Mouse (Mus musculus) kidney, adult 9 months (tissue): Measurements from ENCODE around the gene Agr2.

ENCODE experiments used
- DNase-seq: peaks from one replicate; pipeline ENCODE4 v3.0.0; 2022

Gene Agr2

GRCm38 (mm10) chr12:36027171-36027570, 34.5 kb downstream of the Agr2 start:
- DNase-seq: no peak

GRCm38 (mm10) chr12:36028968-36029645, 36.4 kb downstream of the Agr2 start:
- no peak for DNase-seq

DNA sequence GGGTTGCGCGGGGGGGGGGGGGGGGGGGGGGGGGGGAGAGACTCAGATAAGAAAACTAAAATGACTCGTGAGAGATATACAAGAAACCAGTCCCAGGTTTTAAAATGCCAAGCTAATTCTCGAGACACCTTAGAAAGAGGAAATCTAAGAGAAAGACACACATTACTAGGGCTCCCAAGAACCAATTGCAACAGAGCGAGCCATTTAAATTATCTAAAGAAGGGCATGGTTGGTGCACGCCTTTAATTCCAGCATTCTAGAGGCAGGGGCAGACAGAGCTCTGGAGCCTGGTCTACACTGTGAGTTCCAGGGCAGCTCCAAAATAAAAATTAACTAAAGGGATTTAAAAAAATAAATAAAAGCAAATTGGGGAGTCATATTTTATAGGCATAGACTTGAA, 37.0 kb downstream of the Agr2 start:
- no peak for DNase-seq

DNA sequence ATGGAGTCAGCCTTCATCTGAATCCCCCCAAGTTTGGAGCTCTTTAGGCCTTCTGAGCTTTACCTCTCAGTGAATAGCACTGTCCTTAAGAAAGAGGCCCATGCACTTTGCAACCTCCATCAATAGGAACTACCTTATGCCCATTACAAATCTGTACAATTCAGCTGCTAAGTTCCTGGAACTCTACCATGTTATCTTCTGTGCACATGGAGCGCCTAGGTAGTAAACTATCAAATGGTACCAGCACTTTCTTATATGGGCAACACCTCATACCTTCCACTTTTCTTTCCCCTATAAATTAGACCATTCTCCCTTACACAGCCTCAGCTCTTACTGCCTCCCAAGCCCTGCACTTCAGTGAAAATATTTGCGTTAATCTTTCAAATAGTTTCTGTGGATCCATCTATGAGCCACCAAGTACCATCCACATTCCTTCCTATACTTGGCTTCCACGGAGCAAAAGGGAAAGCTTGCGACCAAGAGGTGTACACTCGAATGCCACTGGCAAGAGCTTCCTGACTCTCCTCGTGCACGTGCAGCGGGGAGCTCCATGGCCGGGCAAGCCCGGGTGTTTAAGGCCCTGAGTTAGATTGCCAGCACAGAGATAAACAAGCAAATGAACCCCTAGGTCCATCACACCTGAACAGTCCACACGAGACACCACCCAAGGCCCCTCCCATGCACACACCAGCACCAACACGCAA, 38.1 kb downstream of the Agr2 start:
- DNase-seq: no peak

DNA sequence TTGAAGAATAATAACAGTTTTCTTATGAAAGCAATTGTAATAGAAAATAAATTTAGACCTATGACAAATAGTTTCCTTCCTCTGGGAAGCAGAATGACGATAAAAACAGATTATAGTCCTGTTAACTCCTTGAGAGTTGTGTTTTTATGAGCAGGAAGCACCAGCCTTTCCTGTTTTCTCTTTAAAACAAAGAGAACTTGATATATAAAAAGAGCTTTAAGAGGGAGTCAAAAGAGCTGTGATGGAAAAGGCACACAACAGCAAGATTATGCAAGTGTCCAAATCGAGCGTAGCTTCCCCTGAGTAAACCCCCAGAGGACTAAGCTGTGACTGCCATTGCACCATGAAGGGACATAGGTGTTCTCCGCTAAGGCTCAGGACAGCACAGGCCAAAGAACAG, 39.7 kb downstream of the Agr2 start:
- DNase-seq: peak; percentile 38

DNA sequence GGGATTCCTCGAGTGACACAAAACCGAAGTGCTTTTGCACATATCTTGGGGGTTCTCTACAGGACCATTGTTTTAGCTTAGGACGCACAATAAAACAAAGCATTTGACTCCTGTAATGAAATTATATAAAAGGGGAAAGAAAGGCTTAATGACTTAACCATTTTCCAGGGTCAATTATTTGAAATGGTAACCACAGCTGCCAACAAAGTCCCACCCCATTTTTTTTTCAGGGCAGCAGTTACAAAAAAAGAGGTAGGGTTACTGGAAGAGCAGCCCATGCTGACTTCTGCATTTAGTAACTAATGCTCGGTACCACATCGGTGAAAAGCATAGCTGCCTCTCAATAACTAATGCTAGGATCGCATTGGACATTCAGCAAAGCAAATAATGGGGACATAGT, 42.8 kb downstream of the Agr2 start:
- no peak for DNase-seq

GRCm38 (mm10) chr12:36036121-36036520, 43.4 kb downstream of the Agr2 start:
- DNase-seq: no peak

DNA sequence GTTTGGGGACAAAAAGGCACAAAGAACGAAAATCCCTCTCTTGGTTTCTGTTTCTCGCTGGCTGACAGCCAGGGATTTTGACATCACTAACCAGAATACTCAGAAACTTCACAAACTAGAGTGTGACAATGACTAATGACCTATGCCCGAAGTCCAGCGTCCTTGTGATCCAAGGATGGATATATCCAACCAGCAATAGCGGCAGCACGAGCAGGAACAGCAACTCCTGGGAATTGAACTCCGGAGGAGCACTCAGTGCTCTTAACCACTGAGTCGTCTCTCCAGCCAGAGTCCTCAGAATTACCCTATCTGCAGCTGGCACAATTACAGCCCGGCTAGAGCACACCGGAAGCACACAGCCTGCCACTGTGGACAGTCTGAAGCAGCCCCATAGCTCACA, 44.1 kb downstream of the Agr2 start:
- peak; percentile 49 for DNase-seq

DNA sequence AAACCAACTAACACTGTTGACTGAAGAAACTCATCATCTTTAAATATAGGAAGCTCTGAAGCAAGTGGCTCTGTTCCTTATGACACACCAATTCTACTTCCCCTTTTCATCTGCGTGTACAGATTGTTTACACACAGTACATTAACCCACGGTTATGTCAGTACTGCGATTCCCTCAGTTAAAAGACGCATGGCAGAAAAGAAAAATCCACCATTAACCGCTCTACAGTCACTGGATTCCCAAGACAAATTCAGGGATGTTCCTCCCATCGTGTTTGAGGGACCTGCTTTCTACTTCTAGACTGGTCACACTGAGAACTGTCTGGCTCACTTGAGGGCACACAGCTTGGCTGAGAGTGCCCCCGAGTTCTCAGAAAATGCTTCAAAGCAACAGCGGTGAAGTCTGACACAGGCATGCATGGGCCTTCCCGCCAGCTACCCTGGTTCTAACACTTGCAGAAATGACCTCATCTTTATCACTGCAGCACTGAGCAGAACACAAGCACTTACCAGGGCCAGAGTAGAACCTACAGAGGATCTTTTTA, 46.9 kb downstream of the Agr2 start:
- no peak for DNase-seq

DNA sequence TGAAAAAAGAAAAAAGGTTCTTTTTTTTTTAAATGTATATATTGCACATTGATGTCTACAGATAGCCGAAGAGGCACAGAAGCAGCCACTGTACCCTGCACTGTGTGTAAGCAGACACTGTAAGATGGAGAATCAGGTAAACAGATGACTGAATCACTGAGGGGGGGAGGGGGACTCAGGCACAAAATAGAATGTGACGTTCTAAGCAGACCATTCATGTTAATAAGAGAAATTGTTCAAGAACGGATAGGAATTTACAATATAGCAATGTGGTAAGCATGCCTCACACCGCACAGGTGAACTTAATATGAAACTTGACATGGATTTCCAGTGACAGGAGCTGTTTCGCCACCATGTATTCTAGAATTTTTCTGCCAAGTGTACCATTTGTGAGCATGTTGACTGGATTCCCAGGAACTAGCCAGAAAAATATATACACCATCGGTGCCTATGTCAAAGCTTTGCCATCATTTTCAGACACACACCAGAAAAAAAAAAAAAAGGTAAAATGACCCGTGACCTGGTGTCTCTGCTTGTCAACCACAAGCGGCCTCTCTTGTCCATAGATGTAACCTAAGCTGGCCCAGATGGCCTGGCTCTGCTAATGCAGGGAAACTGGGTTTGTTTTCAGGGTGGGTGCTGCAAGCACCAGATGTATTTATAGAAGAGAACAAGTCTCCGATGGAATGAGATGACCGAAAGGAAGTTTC, 48.0 kb downstream of the Agr2 start:
- no peak for DNase-seq

DNA sequence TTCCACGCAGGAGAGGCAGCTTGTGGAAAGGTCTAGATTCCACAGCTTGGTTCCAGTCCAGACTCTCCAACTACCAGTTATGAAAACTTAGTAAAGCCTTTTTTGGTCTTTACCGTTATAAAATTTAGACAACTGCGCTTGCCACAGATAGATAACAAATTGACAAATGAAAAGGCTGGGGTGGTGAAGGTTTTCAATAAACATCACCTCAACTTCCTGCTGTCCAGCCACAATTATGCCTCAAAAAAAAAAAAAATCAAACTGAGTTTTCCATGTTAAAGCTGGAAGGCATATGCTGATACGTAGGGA, 48.5 kb downstream of the Agr2 start:
- no peak for DNase-seq

DNA sequence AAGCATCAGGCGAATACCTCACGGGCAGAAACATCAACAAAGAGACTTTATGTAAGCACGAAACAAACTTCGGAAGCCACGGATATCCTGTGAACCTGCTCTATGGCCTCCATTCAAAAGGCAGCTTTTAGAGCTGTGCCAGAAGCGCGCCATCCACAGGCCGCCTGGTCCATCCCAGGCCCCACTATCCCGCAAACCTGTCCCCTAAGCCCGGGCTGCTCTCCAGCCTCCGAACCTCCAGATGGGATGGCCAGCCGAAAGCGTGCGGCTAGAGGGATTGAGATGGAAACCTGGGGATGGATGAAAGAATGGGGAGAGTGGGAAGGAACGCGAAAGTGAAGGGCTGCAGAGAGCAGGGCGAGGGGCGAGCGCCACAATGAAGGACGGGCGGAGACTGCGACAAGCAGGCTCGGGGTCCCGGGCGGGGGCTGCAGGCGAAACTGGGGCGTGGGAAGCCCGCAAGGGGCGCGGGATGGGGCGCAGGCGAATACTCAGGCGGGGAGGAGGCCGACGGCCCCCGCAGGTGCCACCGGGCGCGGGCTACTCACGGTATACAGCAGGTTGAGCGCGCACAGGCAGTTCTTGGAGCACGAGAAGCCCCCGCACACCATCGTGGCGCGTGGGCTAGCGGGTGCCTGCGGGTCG, 49.1 kb downstream of the Agr2 start:
- peak; percentile 50 for DNase-seq

GRCm38 (mm10) chr12:36042348-36042778, 49.7 kb downstream of the Agr2 start, which contains the start of gene Tspan13:
Gene Tspan13, minus strand, starts transcription at chr12:36042500.
- DNase-seq: peak; percentile 88

GRCm38 (mm10) chr12:36044691-36045090, 52.0 kb downstream of the Agr2 start:
- DNase-seq: no peak

GRCm38 (mm10) chr12:36046196-36046595, 53.5 kb downstream of the Agr2 start:
- no peak for DNase-seq

DNA sequence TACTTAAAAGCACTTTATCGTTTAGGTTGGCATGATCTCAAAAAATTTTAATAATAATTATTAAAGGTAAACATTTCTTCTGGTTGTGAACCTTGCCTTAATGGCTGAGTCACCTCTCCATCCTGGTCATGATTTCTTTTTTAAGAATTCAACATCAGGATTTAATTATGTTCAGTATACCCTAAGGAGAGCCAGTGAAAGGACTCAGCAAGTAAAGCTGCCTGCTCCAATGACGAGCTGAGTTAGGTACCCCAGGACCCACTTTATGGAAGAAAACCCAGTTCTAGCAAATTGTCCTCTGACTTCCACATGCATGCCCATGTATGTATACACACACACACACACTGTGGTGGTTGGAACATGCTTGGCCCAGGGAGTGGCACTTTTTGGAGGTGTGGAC, 54.9 kb downstream of the Agr2 start:
- no peak for DNase-seq

DNA sequence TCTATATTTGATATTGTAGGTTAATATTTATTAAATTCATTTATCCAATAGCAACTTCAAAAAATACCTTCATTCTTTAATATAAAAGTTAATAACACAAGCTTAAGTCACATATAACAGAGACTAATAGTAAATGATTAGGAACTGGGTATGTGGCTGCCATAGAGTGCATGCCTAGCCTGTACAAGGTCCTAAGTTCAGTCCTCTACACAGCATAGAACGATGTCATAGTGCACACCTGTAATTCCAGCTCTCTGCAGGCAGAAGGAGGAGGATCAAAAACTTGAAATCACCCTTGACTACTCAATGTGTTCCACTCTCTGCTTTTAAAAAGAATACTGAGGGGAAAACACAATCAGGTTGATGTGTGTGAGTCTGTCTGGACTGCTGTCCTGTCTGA, 57.6 kb downstream of the Agr2 start:
- no peak for DNase-seq
